Mouse (Mus musculus) CH12.LX (cell line): ENCODE measurements at regions not wholly inside any gene's neighbourhood (a gene's known extent, or its start where the extent isn't known, plus 50 kb on each side); places are given as distances from the start of the nearest gene placed in this dataset.

Experiments used
- CHD2 ChIP-seq: IDR thresholded peaks from 2 replicates; pipeline ENCODE4 v1.6.1; 2011; ENCODE audit warnings: low read length, improper control_type of control experiment
- CTCF ChIP-seq, 2 experiments: IDR thresholded peaks in 1 of 2; conservative IDR thresholded peaks in 1 of 2; 2 replicates each; pipeline ENCODE4 v1.5.1; 2011 to 2012; ENCODE audit warnings: low read depth in 2 of 2, low read length in 2 of 2, improper control_type of control experiment in 1 of 2, inconsistent platforms in 1 of 2, mild to moderate bottlenecking in 1 of 2, moderate library complexity in 1 of 2
- GABPA ChIP-seq: IDR thresholded peaks from 2 replicates; pipeline ENCODE4 v1.6.1; 2012; ENCODE audit warnings: low read depth, low read length, improper control_type of control experiment, inconsistent platforms; ENCODE audit not compliant: insufficient replicate concordance
- NRF1 ChIP-seq: IDR thresholded peaks from 2 replicates; pipeline ENCODE4 v1.6.1; 2014; ENCODE audit warnings: low read depth, mild to moderate bottlenecking, inconsistent platforms, low read length, improper control_type of control experiment, moderate library complexity
- POLR2A ChIP-seq: IDR thresholded peaks from 2 replicates; pipeline ENCODE4 v1.6.1; 2011; ENCODE audit warnings: low read depth, mild to moderate bottlenecking, improper control_type of control experiment, low read length
- USF1 ChIP-seq: IDR thresholded peaks from 2 replicates; pipeline ENCODE4 v1.6.1; 2014; ENCODE audit warnings: low read depth, mild to moderate bottlenecking, inconsistent platforms, low read length, improper control_type of control experiment

- TF ChIP-seq NRF1 (no peak), POLR2A (no peak), CHD2 (no peak), CTCF (conservative IDR thresholded peaks at IDR 0.05 in 1 of 2, IDR thresholded peaks at IDR 0.05 in 1 of 2; ENCODE audit: low read depth in 2 of 2, low read length in 2 of 2) (no peak), GABPA (no peak), USF1 (no peak)
These were observed 51.0 kb upstream of the Prdm11 start for GRCm38 (mm10) chr2:93097016-93097415.
